In the genomic region with DNA sequence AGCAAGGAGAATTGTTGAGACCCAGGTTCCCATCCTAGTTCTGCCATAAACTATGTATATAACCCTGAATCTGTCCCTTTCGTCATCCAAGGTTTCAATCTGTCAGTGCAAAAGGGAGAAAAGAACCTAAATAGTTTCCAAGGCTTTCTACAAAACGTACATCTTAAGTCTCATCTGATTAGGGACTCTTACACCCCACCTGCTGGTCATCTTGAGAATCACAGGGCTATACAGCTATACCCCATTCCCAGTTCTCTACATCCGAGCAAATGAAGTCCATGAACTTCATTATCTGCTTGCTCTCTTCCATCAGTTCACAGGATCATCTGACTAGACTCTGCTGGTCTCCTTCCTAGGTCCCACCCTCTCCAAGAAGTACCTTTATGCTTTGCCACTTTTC, we compare ENCODE assay signal across 9 mouse cellular contexts. TPM values are rescaled to one million over a fixed set of nuclear protein-coding genes. Genes with fewer than 3 reads are reported as not detected.
DNase-seq lines count a peak whose midpoint lies in the region; ATAC-seq and TF ChIP-seq lines count a peak whose summit lies in the region.
"Had no signal": no experiment of that assay in that cellular context is flagged by ENCODE, and none has a peak within 500 bp of the region (broad histone marks: within the 10 kb centered on the region; RNA-seq: fewer than 3 reads in every experiment).

No protein-coding gene starts in this region.

- no peak overlapping the region for H3K4me2 ChIP-seq in CH12.LX (ENCODE audit: insufficient read depth, low read depth, poor library complexity, severe bottlenecking)
- H3K4me2 ChIP-seq: neural tube, embryonic 13.5 days had no signal

- in situ Hi-C loops in CH12.LX (cut with MboI; ENCODE audit: low pct_ligation_motif_present, low pct_unique_long_range_greater_than_20kb, low sequenced_read_pairs): no loop called here

- no peaks in the 10 kb centered on the region for H3K9me3 ChIP-seq in CH12.LX (replicated peaks; ENCODE audit: low read length)
- H3K9me3 ChIP-seq: neural tube, embryonic 13.5 days had no signal

- H3K36me3 ChIP-seq in CH12.LX (replicated peaks in 1 of 2; ENCODE audit: control insufficient read depth in 1 of 2, insufficient read depth in 1 of 2, low read length in 1 of 2): peaks cover 40 to 71% of the 10 kb centered on the region in 2 experiments

- dilution Hi-C loops in CH12.LX (cut with MboI; ENCODE audit: extremely low pct_ligation_motif_present, extremely low pct_unique_long_range_greater_than_20kb, low sequenced_read_pairs): no loop called here

- no peak for TF ChIP-seq POLR2A in CH12.LX (IDR thresholded peaks at IDR 0.05; ENCODE audit: low read depth, low read length)

- intact Hi-C loops in heart, postnatal 14 days (cut with DNase I): no loop called here

- no peak for TF ChIP-seq EP300 in CH12.LX (IDR thresholded peaks at IDR 0.05; ENCODE audit: low read length)

- no peak overlapping the region for H3K27ac ChIP-seq in CH12.LX (ENCODE audit: insufficient read depth, low read depth)
- H3K27ac ChIP-seq: neural tube, embryonic 13.5 days had no signal

- H3K79me2 ChIP-seq in CH12.LX (replicated peaks; ENCODE audit: control insufficient read depth, extremely low read depth, insufficient read depth, poor library complexity, severe bottlenecking): peaks cover 6% of the 10 kb centered on the region

- no peaks in the 10 kb centered on the region for H3K27me3 ChIP-seq in CH12.LX (replicated peaks)
- H3K27me3 ChIP-seq: neural tube, embryonic 13.5 days had no signal

- ATAC-seq in erythroblast, adult 5-6 weeks (replicated peaks; ENCODE audit: low FRiP score, poor library complexity, severe bottlenecking): no peak

- 0 out of 2 replicates have a peak, but pooled peaks have one; percentile 0 for TF ChIP-seq RAD21 in CH12.LX (IDR thresholded peaks at IDR 0.05; ENCODE audit: low read depth, low read length)

- H3K9ac ChIP-seq in CH12.LX (ENCODE audit: insufficient read depth, low read depth): no peak overlapping the region
- H3K9ac ChIP-seq: neural tube, embryonic 13.5 days had no signal

- DNase-seq in heart, postnatal 14 days: peak; percentile 17 to 43
- no peak for DNase-seq in heart, adult 8-10 months (ENCODE audit: low spot score)
- DNase-seq in 3T3-L1 (ENCODE audit: low read depth, low spot score) (peak; percentile 75), CH12.LX (ENCODE audit: extremely low read depth) (peak; percentile 29)
- peak; percentile 55 for DNase-seq in embryo, embryonic 10.5 days (ENCODE audit: low spot score)
- peak; percentile 14 for DNase-seq in layer of hippocampus, adult 9-11 months
- peak; percentile 45 for DNase-seq in right cerebral cortex, postnatal 14 days

- no peak overlapping the region for H3K4me3 ChIP-seq in CH12.LX (replicated peaks in 1 of 3; ENCODE audit: low read depth in 2 of 3, low read length in 2 of 3, poor library complexity in 1 of 3)
- H3K4me3 ChIP-seq: neural tube, embryonic 13.5 days had no signal

- TF ChIP-seq CTCF in CH12.LX (conservative IDR thresholded peaks at IDR 0.05 in 1 of 2, IDR thresholded peaks at IDR 0.05 in 1 of 2; ENCODE audit: low read depth in 2 of 2, low read length in 2 of 2): peak; percentile 50 to 54

- peaks cover 0 to 9% of the 10 kb centered on the region in 2 experiments; a peak in 1 of 4 replicates for H3K4me1 ChIP-seq in CH12.LX (ENCODE audit: control insufficient read depth in 1 of 2, insufficient read depth in 2 of 2)

TF ChIP-seq in CH12.LX, 34 proteins besides CTCF, POLR2A, EP300 and RAD21:
- TF ChIP-seq SIN3A (IDR thresholded peaks at IDR 0.05; ENCODE audit: low read length) (no peak), TBP (conservative IDR thresholded peaks at IDR 0.05; ENCODE audit: low read depth, low read length) (no peak), MXI1 (IDR thresholded peaks at IDR 0.05; ENCODE audit: low read depth, low read length) (no peak), BHLHE40 (IDR thresholded peaks at IDR 0.05; ENCODE audit: low read depth, low read length) (no peak), USF2 (conservative IDR thresholded peaks at IDR 0.05; ENCODE audit: low read depth, low read length) (no peak), ZC3H11A (IDR thresholded peaks at IDR 0.05; ENCODE audit: low read depth, low read length) (no peak), SMC3 (IDR thresholded peaks at IDR 0.05; ENCODE audit: low read depth, low read length) (no peak), MYC (IDR thresholded peaks at IDR 0.05; ENCODE audit: low read depth, low read length) (no peak), JUND (conservative IDR thresholded peaks at IDR 0.05; ENCODE audit: low read depth, low read length) (no peak), POLR2AphosphoS2 (IDR thresholded peaks at IDR 0.05; ENCODE audit: low read depth, low read length) (no peak), USF1 (IDR thresholded peaks at IDR 0.05; ENCODE audit: low read depth, low read length) (no peak), PAX5 (IDR thresholded peaks at IDR 0.05; ENCODE audit: low read length) (no peak), TCF12 (IDR thresholded peaks at IDR 0.05; ENCODE audit: low read depth, low read length) (no peak), MAZ (IDR thresholded peaks at IDR 0.05; ENCODE audit: low read depth, low read length) (no peak), ZNF384 (IDR thresholded peaks at IDR 0.05; ENCODE audit: low read depth, low read length) (no peak)

RNA-seq across cellular contexts. Expression of gene Las1l, which starts 6.0 kb away (rescaled TPM):
- 10 to 100 TPM; 32.4 to 35.6 TPM for total RNA-seq in heart, postnatal 14 days (2021)
- total RNA-seq in heart, adult 8-10 months (2022): 10 to 100 TPM; 36.5 to 41.1 (median 39.1) TPM
- total RNA-seq in CH12.LX (2012; rRNA removed): 33.1 and 37.5 TPM in 2 replicates
- 31.9 and 33.5 TPM in 2 replicates for total RNA-seq in CH12.LX (2014; rRNA removed)
- polyA plus RNA-seq in CH12.LX (2012; ENCODE audit: insufficient read length, low read depth): 108 and 119 TPM in 2 replicates
- 4.6 and 10.8 TPM in 2 replicates for total RNA-seq in erythroblast, adult 5-6 weeks (2015; ENCODE audit: low replicate concordance)
- 4.3 and 8.4 TPM in 2 replicates for total RNA-seq in erythroblast, adult 5-6 weeks (2017; ENCODE audit: low replicate concordance)
